Mouse (Mus musculus): ENCODE measurements around the gene Ube4b. TPM values are rescaled to one million over a fixed set of nuclear protein-coding genes. Genes with fewer than 3 reads are reported as not detected.

The Ube4b gene
- total RNA-seq, 2 experiments from 2014 or later, result 77.9 to 86.7 TPM

- no peak for DNase-seq (ENCODE audit: low spot score in 2 of 2)
Observed at GRCm38 (mm10) chr4:149396433-149397306, 29.9 kb downstream of the Ube4b start.

DNA sequence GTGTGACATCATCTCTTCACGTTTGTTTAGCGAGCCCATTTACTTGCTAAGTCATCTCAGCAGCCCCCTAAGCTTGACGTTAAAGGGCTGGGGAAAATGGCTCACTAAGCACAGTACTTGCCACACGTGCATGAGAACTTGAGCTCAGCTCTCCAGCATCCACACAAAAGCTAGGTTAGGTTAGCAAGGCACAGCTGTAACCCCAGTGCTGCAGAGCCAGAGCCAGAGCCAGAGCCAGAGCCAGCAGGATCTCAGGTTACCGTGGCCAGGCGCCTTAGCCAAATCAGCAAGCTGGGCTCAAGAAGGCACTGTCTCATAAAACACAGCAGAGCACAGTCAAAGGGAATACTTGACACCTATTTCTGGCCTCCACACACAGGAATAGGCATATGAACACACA, 31.0 kb downstream of the Ube4b start:
- peak in 1 of 2 experiments; percentile 62 for DNase-seq (ENCODE audit: low spot score in 2 of 2)

- no peak for DNase-seq (ENCODE audit: low spot score in 2 of 2)
Observed at GRCm38 (mm10) chr4:149394292-149394691, 32.3 kb downstream of the Ube4b start.

- DNase-seq (ENCODE audit: low spot score in 2 of 2), result no peak
Observed at GRCm38 (mm10) chr4:149393311-149393995, 33.1 kb downstream of the Ube4b start.

DNA sequence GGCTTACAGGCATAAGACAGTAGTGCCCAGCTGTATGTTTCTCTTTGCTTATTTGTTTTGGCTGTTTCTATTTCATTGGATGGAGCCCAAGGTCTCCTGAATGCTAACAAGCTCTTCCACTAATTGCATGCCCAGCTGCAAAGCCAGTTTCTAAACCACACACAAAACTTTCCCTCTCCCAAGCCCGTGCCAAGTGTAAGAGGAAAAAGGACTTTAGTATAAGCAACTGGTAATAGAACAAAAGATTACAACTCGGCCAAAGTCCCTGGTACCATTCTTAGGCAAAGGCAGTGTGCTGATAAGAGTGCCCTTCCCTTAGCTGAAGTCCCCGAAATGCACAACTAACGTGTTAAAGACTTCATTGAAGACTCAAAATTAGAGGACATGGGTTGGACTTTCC, 34.2 kb downstream of the Ube4b start:
- no peak for DNase-seq (ENCODE audit: low spot score in 2 of 2)

DNA sequence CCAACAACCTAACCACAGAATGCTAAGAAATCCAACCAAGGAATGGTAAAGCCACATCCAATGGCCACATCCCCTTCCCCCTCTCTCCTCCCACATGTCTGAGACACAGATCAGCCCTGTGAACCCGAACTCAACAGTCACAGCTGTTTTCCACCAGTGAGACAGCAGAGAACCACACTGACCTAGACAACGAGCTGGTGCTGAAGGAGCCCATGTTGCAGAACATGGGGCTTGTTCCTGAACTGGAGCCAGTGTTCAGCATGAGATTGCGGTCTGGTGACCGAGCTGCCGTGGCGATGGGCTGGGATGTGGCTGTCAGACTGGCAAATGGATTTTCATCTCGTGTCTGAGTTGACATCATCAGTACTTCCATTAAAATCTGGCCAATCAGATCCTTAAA, 45.5 kb downstream of the Ube4b start:
- no peak for DNase-seq (ENCODE audit: low spot score in 2 of 2)

GRCm38 (mm10) chr4:149379881-149380280, 46.7 kb downstream of the Ube4b start:
- DNase-seq (ENCODE audit: low spot score in 2 of 2), result no peak

DNA sequence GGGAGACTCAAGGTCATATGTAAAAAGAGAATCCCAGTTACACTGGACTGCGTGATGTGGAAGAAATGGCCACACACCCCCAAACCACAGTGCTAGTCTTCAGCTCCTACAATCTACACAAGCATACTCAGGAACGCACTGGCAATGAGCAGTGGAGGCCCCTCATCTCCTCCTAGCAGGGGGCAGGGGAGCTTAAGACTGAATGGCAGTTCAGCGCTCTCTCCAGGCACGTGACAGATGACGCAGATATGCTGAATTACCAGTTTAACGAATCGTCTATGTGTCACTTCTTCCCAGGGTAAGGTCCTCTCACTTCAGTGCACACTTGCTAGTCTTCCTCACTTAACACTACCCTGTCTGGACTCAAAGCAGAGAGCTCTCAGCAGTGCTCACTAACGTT, 47.7 kb downstream of the Ube4b start:
- DNase-seq (ENCODE audit: low spot score in 2 of 2), result no peak

DNA sequence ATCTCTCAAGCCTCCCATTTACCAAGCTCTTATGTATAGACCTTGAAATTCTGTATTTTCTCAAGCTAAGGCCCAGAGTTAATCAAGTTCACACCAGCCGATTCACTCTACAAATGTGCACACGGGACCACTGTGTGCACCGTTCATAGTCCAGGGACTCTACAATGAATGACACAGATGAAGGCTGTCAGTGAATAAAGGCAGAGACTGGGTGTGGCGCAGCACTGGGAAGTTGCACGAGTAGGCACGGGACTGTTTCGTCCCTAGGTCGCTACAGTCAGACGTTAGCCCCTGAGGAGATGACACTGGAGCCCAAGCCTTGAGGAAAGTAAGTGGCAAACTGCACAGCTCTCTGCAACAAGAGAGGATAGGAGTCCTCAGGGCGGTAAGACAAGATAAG, 50.5 kb downstream of the Ube4b start:
- no peak for DNase-seq (ENCODE audit: low spot score in 2 of 2)

DNA sequence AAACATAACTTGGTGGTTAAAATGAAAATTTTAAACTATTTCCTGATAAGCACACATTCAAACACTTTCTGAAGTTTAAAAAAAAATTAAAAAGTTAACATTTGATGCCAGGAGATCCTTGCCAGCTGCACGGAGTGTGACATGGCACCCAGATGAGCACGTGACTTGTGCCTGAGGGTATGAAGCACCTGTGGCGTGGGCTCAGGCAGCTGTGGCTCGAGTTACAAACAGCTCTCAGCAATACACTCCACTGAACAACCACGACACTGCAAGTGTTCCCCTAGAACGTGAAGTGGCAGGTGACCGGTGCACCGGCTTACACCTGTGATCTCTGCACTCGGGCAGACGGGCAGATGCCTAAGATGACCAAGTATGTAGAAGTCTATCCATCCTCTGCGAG, 51.9 kb downstream of the Ube4b start:
- DNase-seq (ENCODE audit: low spot score in 2 of 2), result no peak

DNA sequence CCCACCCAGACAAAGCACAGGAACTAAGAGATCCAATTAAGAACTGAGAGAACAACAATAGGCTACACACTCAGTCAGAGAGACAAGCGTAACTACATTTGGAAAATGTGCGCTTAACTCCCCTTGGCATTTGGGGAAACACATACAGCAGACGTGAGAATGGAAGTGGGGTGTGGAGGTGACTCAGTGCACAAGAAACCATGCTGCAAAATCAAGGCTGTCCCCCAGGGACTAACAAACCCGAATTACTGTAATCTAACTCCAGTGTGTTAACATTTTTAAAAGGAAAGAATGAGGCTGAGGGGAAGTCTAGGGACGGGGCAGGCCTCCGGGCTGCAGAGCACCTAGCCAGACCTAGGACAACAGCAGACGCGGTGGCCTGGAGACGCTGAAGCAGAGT, 52.6 kb downstream of the Ube4b start:
- no peak for DNase-seq (ENCODE audit: low spot score in 2 of 2)

GRCm38 (mm10) chr4:149373431-149373830, 53.1 kb downstream of the Ube4b start:
- DNase-seq (ENCODE audit: low spot score in 2 of 2), result peak; percentile 45 to 67

- no peak for DNase-seq (ENCODE audit: low spot score in 2 of 2)
Observed at GRCm38 (mm10) chr4:149365702-149366370, 60.7 kb downstream of the Ube4b start.

GRCm38 (mm10) chr4:149364896-149365295, 61.7 kb downstream of the Ube4b start:
- peak in 1 of 2 experiments; percentile 33 for DNase-seq (ENCODE audit: low spot score in 2 of 2)

DNA sequence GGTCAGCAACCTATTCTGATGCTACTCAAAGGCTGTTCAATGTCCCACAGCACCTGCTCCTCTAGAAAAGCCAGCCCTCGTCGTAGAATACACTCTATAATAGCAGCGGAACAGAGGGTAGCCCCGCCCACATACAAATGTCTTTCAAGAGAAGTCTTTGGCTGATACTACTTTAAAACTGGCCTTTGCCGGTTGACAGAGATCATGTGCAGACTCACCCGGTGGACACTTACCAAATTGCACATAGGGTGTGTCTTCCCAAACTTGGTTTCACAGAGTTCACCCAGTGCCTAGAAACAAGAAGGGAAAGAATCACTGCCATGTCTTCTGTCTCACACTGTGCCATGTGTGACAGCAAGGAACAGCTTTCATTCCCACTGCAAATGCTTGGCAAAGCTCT, 65.5 kb downstream of the Ube4b start:
- DNase-seq (ENCODE audit: low spot score in 2 of 2), result no peak

DNA sequence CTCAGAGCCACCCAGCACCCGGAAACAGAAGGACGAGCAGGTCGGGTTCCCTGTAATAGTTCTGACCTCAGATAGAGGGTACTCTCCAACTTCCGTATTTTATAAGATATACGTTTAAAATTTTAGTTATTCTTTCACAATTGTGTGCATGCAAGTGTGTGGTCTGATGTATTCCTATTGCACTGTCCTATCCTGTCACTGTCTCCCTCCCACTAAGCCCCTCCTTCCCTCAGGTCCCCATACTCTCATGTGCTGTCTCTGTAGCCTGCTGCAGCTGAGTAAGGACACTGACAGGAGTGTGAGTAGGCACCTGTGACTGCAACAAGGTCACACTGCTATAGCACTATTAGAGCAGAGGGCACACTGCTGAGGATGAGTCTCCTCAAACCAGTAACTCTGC, 65.9 kb downstream of the Ube4b start:
- no peak for DNase-seq (ENCODE audit: low spot score in 2 of 2)

GRCm38 (mm10) chr4:149357982-149358381, 68.6 kb downstream of the Ube4b start:
- no peak for DNase-seq (ENCODE audit: low spot score in 2 of 2)

DNA sequence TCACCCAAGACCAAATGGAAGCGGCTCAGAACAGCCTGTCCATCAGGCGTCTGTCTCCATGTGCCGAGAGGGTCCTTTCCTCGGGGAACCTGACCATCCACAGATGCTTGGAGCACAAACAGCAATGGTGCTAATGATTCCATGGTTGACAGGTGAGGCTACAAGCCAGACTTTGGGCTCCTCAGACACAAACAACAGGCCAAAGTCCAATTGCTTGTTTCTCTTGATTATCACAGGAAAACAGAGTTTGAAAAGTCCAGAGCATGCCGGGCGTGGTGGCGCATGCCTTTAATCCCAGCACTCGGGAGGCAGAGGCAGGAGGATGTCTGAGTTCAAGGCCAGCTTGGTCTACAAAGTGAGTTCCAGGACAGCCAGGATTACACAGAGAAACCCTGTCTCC, 71.9 kb downstream of the Ube4b start:
- no peak for DNase-seq (ENCODE audit: low spot score in 2 of 2)

DNA sequence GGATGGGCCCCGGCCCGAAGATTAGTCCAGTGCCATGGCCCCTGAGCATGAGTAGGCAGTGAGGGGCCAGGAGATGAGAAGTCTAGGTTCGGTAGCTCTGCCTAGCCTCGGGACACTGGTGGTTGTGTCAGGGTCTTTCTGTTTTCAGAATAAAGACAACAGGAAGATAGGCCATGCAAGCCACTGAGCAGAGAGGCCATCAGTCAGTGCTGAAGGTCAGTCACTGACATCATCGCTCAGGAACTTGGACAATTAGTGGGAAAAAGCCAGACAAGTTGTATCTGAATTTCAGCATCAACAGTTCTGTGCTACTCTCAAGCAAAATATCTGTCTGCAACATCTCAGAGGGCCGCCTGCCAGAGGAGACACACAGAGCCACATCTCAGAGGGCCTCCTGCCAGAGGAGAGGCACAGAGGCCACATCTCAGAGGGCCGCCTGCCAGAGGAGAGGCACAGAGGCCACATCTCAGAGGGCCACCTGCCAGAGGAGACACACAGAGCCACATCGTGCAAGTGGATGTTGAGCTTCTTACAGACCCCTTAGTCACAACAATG, 74.9 kb downstream of the Ube4b start:
- no peak for DNase-seq (ENCODE audit: low spot score in 2 of 2)

DNA sequence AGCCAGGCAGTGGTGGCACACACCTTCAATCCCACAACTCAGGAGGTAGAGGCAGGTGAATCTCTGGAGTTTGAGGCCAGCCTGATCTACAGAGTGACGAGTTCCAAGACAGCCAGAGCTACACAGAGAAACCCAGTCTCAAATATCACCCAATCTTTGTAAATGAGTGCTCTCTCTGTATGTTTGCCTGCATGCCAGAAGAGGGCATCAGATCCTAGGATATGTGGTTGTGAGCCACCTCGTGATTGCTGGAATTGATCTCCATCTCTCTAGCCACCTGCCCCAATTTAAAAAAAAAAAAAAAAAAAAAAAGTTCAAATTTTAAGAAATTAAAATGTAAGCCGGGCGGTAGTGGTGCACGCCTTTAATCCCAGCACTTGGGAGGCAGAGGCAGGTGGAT, 77.6 kb downstream of the Ube4b start:
- DNase-seq (ENCODE audit: low spot score in 2 of 2), result no peak

- no peak for DNase-seq (ENCODE audit: low spot score in 2 of 2)
Observed at GRCm38 (mm10) chr4:149345873-149346272, 80.7 kb downstream of the Ube4b start.

GRCm38 (mm10) chr4:149344311-149344710, 82.2 kb downstream of the Ube4b start:
- no peak for DNase-seq (ENCODE audit: low spot score in 2 of 2)
